Mouse (Mus musculus): ENCODE measurements at regions not wholly inside any gene's neighbourhood (a gene's known extent, or its start where the extent isn't known, plus 50 kb on each side); places are given as distances from the start of the nearest gene placed in this dataset.

- Histone ChIP-seq H3K27ac (ENCODE audit: low read length) (no peak overlapping the region), H3K27me3 (ENCODE audit: control insufficient read depth, insufficient read depth, low read length) (no peaks in the 10 kb centered on the region), H3K36me3 (ENCODE audit: control insufficient read depth, insufficient read depth, low read length) (no peaks in the 10 kb centered on the region), H3K4me2 (replicated peaks; ENCODE audit: low read depth, low read length) (no peak overlapping the region), H3K9me3 (ENCODE audit: control insufficient read depth, low read depth, low read length) (no peaks in the 10 kb centered on the region), H3K9ac (replicated peaks; ENCODE audit: low read depth, low read length) (no peak overlapping the region), H3K4me3 (ENCODE audit: low read depth, low read length) (no peak overlapping the region), H3K4me1 (ENCODE audit: control insufficient read depth, insufficient read depth, low read length) (no peaks in the 10 kb centered on the region)
- WGBS, result 74% methylated on average over 1 of the region's 1 CpGs
- no peak for ATAC-seq (ENCODE audit: insufficient number of reproducible peaks, insufficient read depth, low FRiP score, low read depth)
These were observed 268.9 kb upstream of the Rarb start for GRCm38 (mm10) chr14:17087828-17088227.

- no peak for ATAC-seq (ENCODE audit: insufficient number of reproducible peaks, insufficient read depth, low FRiP score, low read depth)
- no peak overlapping the region for H3K4me3 ChIP-seq (ENCODE audit: low read depth, low read length)
- WGBS, result 54% methylated on average over 2 of the region's 2 CpGs
These were observed 265.0 kb upstream of the Rarb start for GRCm38 (mm10) chr14:17083907-17084306.

GRCm38 (mm10) chr14:17081904-17082303 is 262.9 kb upstream of the Rarb start:
- no peak overlapping the region for H3K9ac ChIP-seq (replicated peaks; ENCODE audit: low read depth, low read length)
- H3K9me3 ChIP-seq (ENCODE audit: control insufficient read depth, low read depth, low read length), result no peaks in the 10 kb centered on the region
- ATAC-seq (ENCODE audit: insufficient number of reproducible peaks, insufficient read depth, low FRiP score, low read depth), result no peak
- H3K4me2 ChIP-seq (replicated peaks; ENCODE audit: low read depth, low read length), result no peak overlapping the region
- no peaks in the 10 kb centered on the region for H3K27me3 ChIP-seq (ENCODE audit: control insufficient read depth, insufficient read depth, low read length)
- 41% methylated on average over 2 of the region's 2 CpGs for WGBS
- H3K36me3 ChIP-seq (ENCODE audit: control insufficient read depth, insufficient read depth, low read length), result no peaks in the 10 kb centered on the region
- H3K27ac ChIP-seq (ENCODE audit: low read length), result no peak overlapping the region
- H3K4me3 ChIP-seq (ENCODE audit: low read depth, low read length), result no peak overlapping the region
- no peaks in the 10 kb centered on the region for H3K4me1 ChIP-seq (ENCODE audit: control insufficient read depth, insufficient read depth, low read length)

More at GRCm38 (mm10) chr14:17083907-17084306, 265.0 kb upstream of the Rarb start:
- Histone ChIP-seq H3K9me3 (ENCODE audit: control insufficient read depth, low read depth, low read length) (no peaks in the 10 kb centered on the region), H3K4me1 (ENCODE audit: control insufficient read depth, insufficient read depth, low read length) (no peaks in the 10 kb centered on the region), H3K9ac (replicated peaks; ENCODE audit: low read depth, low read length) (no peak overlapping the region), H3K27ac (ENCODE audit: low read length) (no peak overlapping the region), H3K27me3 (ENCODE audit: control insufficient read depth, insufficient read depth, low read length) (no peaks in the 10 kb centered on the region), H3K4me2 (replicated peaks; ENCODE audit: low read depth, low read length) (no peak overlapping the region), H3K36me3 (ENCODE audit: control insufficient read depth, insufficient read depth, low read length) (no peaks in the 10 kb centered on the region)

- no peak overlapping the region for H3K4me2 ChIP-seq (replicated peaks; ENCODE audit: low read depth, low read length)
- H3K27ac ChIP-seq (ENCODE audit: low read length), result no peak overlapping the region
- H3K27me3 ChIP-seq (ENCODE audit: control insufficient read depth, insufficient read depth, low read length), result no peaks in the 10 kb centered on the region
- H3K36me3 ChIP-seq (ENCODE audit: control insufficient read depth, insufficient read depth, low read length), result no peaks in the 10 kb centered on the region
- no peaks in the 10 kb centered on the region for H3K9me3 ChIP-seq (ENCODE audit: control insufficient read depth, low read depth, low read length)
- whole genome bisulfite sequencing, result 48% methylated on average over 2 of the region's 2 CpGs
- no peak overlapping the region for H3K4me3 ChIP-seq (ENCODE audit: low read depth, low read length)
- H3K4me1 ChIP-seq (ENCODE audit: control insufficient read depth, insufficient read depth, low read length), result no peaks in the 10 kb centered on the region
- no peak for ATAC-seq (ENCODE audit: insufficient number of reproducible peaks, insufficient read depth, low FRiP score, low read depth)
- H3K9ac ChIP-seq (replicated peaks; ENCODE audit: low read depth, low read length), result no peak overlapping the region
These were observed 260.6 kb upstream of the Rarb start for GRCm38 (mm10) chr14:17079513-17079912.

- H3K9ac ChIP-seq (replicated peaks; ENCODE audit: low read depth, low read length), result no peak overlapping the region
- H3K27ac ChIP-seq (ENCODE audit: low read length), result no peak overlapping the region
- no peak for ATAC-seq (ENCODE audit: insufficient number of reproducible peaks, insufficient read depth, low FRiP score, low read depth)
- H3K36me3 ChIP-seq (ENCODE audit: control insufficient read depth, insufficient read depth, low read length), result no peaks in the 10 kb centered on the region
- no peaks in the 10 kb centered on the region for H3K27me3 ChIP-seq (ENCODE audit: control insufficient read depth, insufficient read depth, low read length)
- H3K4me1 ChIP-seq (ENCODE audit: control insufficient read depth, insufficient read depth, low read length), result no peaks in the 10 kb centered on the region
- WGBS, result 45% methylated on average over 1 of the region's 1 CpGs
- no peaks in the 10 kb centered on the region for H3K9me3 ChIP-seq (ENCODE audit: control insufficient read depth, low read depth, low read length)
- H3K4me2 ChIP-seq (replicated peaks; ENCODE audit: low read depth, low read length), result no peak overlapping the region
- H3K4me3 ChIP-seq (ENCODE audit: low read depth, low read length), result no peak overlapping the region
These were observed 242.4 kb upstream of the Rarb start for GRCm38 (mm10) chr14:17061358-17061757.

GRCm38 (mm10) chr14:17058438-17058837 is 239.5 kb upstream of the Rarb start:
- Histone ChIP-seq H3K27ac (ENCODE audit: low read length) (no peak overlapping the region), H3K9me3 (ENCODE audit: control insufficient read depth, low read depth, low read length) (no peaks in the 10 kb centered on the region), H3K4me2 (replicated peaks; ENCODE audit: low read depth, low read length) (no peak overlapping the region), H3K27me3 (ENCODE audit: control insufficient read depth, insufficient read depth, low read length) (no peaks in the 10 kb centered on the region), H3K36me3 (ENCODE audit: control insufficient read depth, insufficient read depth, low read length) (no peaks in the 10 kb centered on the region), H3K9ac (replicated peaks; ENCODE audit: low read depth, low read length) (no peak overlapping the region), H3K4me3 (ENCODE audit: low read depth, low read length) (no peak overlapping the region), H3K4me1 (ENCODE audit: control insufficient read depth, insufficient read depth, low read length) (no peaks in the 10 kb centered on the region)
- 100% methylated on average over 1 of the region's 1 CpGs for WGBS
- ATAC-seq (ENCODE audit: insufficient number of reproducible peaks, insufficient read depth, low FRiP score, low read depth), result no peak

- Histone ChIP-seq H3K4me3 (ENCODE audit: low read depth, low read length) (no peak overlapping the region), H3K9ac (replicated peaks; ENCODE audit: low read depth, low read length) (no peak overlapping the region), H3K27me3 (ENCODE audit: control insufficient read depth, insufficient read depth, low read length) (no peaks in the 10 kb centered on the region), H3K27ac (ENCODE audit: low read length) (no peak overlapping the region), H3K4me2 (replicated peaks; ENCODE audit: low read depth, low read length) (no peak overlapping the region), H3K4me1 (ENCODE audit: control insufficient read depth, insufficient read depth, low read length) (no peaks in the 10 kb centered on the region), H3K36me3 (ENCODE audit: control insufficient read depth, insufficient read depth, low read length) (no peaks in the 10 kb centered on the region), H3K9me3 (ENCODE audit: control insufficient read depth, low read depth, low read length) (no peaks in the 10 kb centered on the region)
- ATAC-seq (ENCODE audit: insufficient number of reproducible peaks, insufficient read depth, low FRiP score, low read depth), result no peak
- 87% methylated on average over 3 of the region's 3 CpGs for WGBS
These were observed 238.4 kb upstream of the Rarb start for GRCm38 (mm10) chr14:17057355-17057754.

GRCm38 (mm10) chr14:17055741-17056140 is 236.8 kb upstream of the Rarb start:
- no peak overlapping the region for H3K4me2 ChIP-seq (replicated peaks; ENCODE audit: low read depth, low read length)
- no peak overlapping the region for H3K4me3 ChIP-seq (ENCODE audit: low read depth, low read length)
- no peaks in the 10 kb centered on the region for H3K4me1 ChIP-seq (ENCODE audit: control insufficient read depth, insufficient read depth, low read length)
- no peaks in the 10 kb centered on the region for H3K36me3 ChIP-seq (ENCODE audit: control insufficient read depth, insufficient read depth, low read length)
- no peak for ATAC-seq (ENCODE audit: insufficient number of reproducible peaks, insufficient read depth, low FRiP score, low read depth)
- no peaks in the 10 kb centered on the region for H3K27me3 ChIP-seq (ENCODE audit: control insufficient read depth, insufficient read depth, low read length)
- H3K9ac ChIP-seq (replicated peaks; ENCODE audit: low read depth, low read length), result no peak overlapping the region
- no peaks in the 10 kb centered on the region for H3K9me3 ChIP-seq (ENCODE audit: control insufficient read depth, low read depth, low read length)
- 77% methylated on average over 1 of the region's 1 CpGs for WGBS
- H3K27ac ChIP-seq (ENCODE audit: low read length), result no peak overlapping the region

GRCm38 (mm10) chr14:17054381-17054780 is 235.4 kb upstream of the Rarb start:
- H3K4me1 ChIP-seq (ENCODE audit: control insufficient read depth, insufficient read depth, low read length), result no peaks in the 10 kb centered on the region
- no peak overlapping the region for H3K27ac ChIP-seq (ENCODE audit: low read length)
- no peak for ATAC-seq (ENCODE audit: insufficient number of reproducible peaks, insufficient read depth, low FRiP score, low read depth)
- H3K9me3 ChIP-seq (ENCODE audit: control insufficient read depth, low read depth, low read length), result no peaks in the 10 kb centered on the region
- H3K4me3 ChIP-seq (ENCODE audit: low read depth, low read length), result no peak overlapping the region
- WGBS, result 49% methylated on average over 3 of the region's 3 CpGs
- H3K4me2 ChIP-seq (replicated peaks; ENCODE audit: low read depth, low read length), result no peak overlapping the region
- H3K9ac ChIP-seq (replicated peaks; ENCODE audit: low read depth, low read length), result no peak overlapping the region
- no peaks in the 10 kb centered on the region for H3K27me3 ChIP-seq (ENCODE audit: control insufficient read depth, insufficient read depth, low read length)
- H3K36me3 ChIP-seq (ENCODE audit: control insufficient read depth, insufficient read depth, low read length), result no peaks in the 10 kb centered on the region
